ENCODE assay signal across 9 mouse cellular contexts in genomic region chr10:124288301-124288995, GRCm38 (mm10).
DNase-seq lines count a peak whose midpoint lies in the region; ATAC-seq lines count a peak whose summit lies in the region.
"Had no signal": no experiment of that assay in that cellular context is flagged by ENCODE, and none has a peak within 500 bp of the region (broad histone marks: within the 10 kb centered on the region; RNA-seq: fewer than 3 reads in every experiment).

No protein-coding gene starts in this region.

- H3K4me3 ChIP-seq in embryonic facial prominence, embryonic 10.5 days = no peak overlapping the region
- peak overlapping the region; percentile 8 for H3K4me3 ChIP-seq in intestine, embryonic 16.5 days (ENCODE audit: low read length)
- H3K4me3 ChIP-seq: liver, embryonic 12.5 days had no signal

- H3K27me3 ChIP-seq in embryonic facial prominence, embryonic 10.5 days (replicated peaks; ENCODE audit: low read depth, poor library complexity, severe bottlenecking) = no peaks in the 10 kb centered on the region
- H3K27me3 ChIP-seq in intestine, embryonic 16.5 days (replicated peaks; ENCODE audit: control insufficient read depth, insufficient read depth, low read length) = no peaks in the 10 kb centered on the region
- H3K27me3 ChIP-seq: liver, embryonic 12.5 days had no signal

- WGBS in embryonic facial prominence, embryonic 10.5 days = 79% methylated on average over 18 of the region's 18 CpGs
- 49% methylated on average over 18 of the region's 18 CpGs for WGBS in intestine, embryonic 16.5 days

- DNase-seq in heart, adult 18-20 months = peak; percentile 2 to 13
- DNase-seq in heart, postnatal 25 days (ENCODE audit: low spot score) = no peak
- peak; percentile 8 for DNase-seq in embryonic facial prominence, embryonic 10.5 days (ENCODE audit: low spot score)
- DNase-seq in lung, postnatal 36 days = peak; percentile 21
- DNase-seq in right cerebral cortex, postnatal 4 days = no peak
- DNase-seq in urinary bladder, adult 2 months (ENCODE audit: low spot score) = no peak
- no peak for DNase-seq in cerebellum, adult 11-12 months

- no peaks in the 10 kb centered on the region for H3K36me3 ChIP-seq in embryonic facial prominence, embryonic 10.5 days (replicated peaks)
- no peaks in the 10 kb centered on the region for H3K36me3 ChIP-seq in intestine, embryonic 16.5 days (ENCODE audit: control insufficient read depth, insufficient read depth, low read length)
- H3K36me3 ChIP-seq: liver, embryonic 12.5 days had no signal

- H3K9ac ChIP-seq in intestine, embryonic 16.5 days (ENCODE audit: low read depth, low read length) = no peak overlapping the region
- H3K9ac ChIP-seq: liver, embryonic 12.5 days had no signal

- no peak for ATAC-seq in intestine, embryonic 16.5 days
- ATAC-seq: liver, embryonic 12.5 days had no signal

- H3K4me2 ChIP-seq in intestine, embryonic 16.5 days (ENCODE audit: low read depth, low read length) = peak overlapping the region; percentile 23
- H3K4me2 ChIP-seq: liver, embryonic 12.5 days had no signal

- H3K27ac ChIP-seq in embryonic facial prominence, embryonic 10.5 days (replicated peaks) = no peak overlapping the region
- no peak overlapping the region for H3K27ac ChIP-seq in intestine, embryonic 16.5 days (ENCODE audit: low read length)
- H3K27ac ChIP-seq: liver, embryonic 12.5 days had no signal

- H3K4me1 ChIP-seq in embryonic facial prominence, embryonic 10.5 days = no peaks in the 10 kb centered on the region
- H3K4me1 ChIP-seq in intestine, embryonic 16.5 days (ENCODE audit: control insufficient read depth, insufficient read depth, low read length) = no peaks in the 10 kb centered on the region
- H3K4me1 ChIP-seq: liver, embryonic 12.5 days had no signal

- H3K9me3 ChIP-seq in embryonic facial prominence, embryonic 10.5 days = no peaks in the 10 kb centered on the region
- no peaks in the 10 kb centered on the region for H3K9me3 ChIP-seq in intestine, embryonic 16.5 days (ENCODE audit: control insufficient read depth, low read length)
- H3K9me3 ChIP-seq: liver, embryonic 12.5 days had no signal

- intact Hi-C loops in heart, postnatal 25 days (cut with DNase I) = no loop called here

Comparison
In these comparisons a context has a peak if more than half of its experiments do, and no peak if none do; other contexts are left out.
1. DNase-seq: peak in heart, adult 18-20 months (2 of 2), embryonic facial prominence, embryonic 10.5 days (single experiment) and lung, postnatal 36 days (single experiment); none in heart, postnatal 25 days (single experiment), right cerebral cortex, postnatal 4 days (single experiment), urinary bladder, adult 2 months (single experiment) and cerebellum, adult 11-12 months (single experiment).